Mouse (Mus musculus): ENCODE results near the gene Kcmf1. TPM values are rescaled to one million over a fixed set of nuclear protein-coding genes. Genes with fewer than 3 reads are reported as not detected.
"Not testable (repeated sequence)": the region's sequence is repeated elsewhere in the genome, so short reads cannot be mapped to it uniquely, and the experiment has no call there.

The Kcmf1 gene
- polyA plus RNA-seq, 1 experiment = 56.7 TPM

DNA sequence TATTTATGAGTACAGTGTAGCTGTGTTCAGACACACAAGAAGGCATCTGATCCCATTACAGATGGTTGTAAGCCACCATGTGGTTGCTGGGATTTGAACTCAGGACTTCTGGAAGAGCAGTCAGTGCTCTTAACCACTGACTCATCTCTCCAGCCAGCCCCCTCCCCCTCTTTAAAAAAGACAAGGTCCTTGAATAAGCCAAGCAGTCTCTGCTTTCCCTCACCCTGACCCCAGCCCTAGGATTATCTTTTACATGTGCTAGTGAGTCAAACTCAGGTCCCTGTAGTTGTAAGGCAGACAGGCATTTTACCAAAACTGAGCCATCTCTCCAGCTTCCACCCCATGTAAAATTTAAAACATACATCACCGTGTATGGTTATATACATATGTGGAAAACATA, 32.0 kb downstream of the Kcmf1 start:
- Histone ChIP-seq H3K4me3 (ENCODE audit: insufficient read depth, poor library complexity, severe bottlenecking) (no peak overlapping the region), H3K79me3 (ENCODE audit: low read depth) (peaks cover 90% of the 10 kb centered on the region), H3K79me2 (ENCODE audit: control insufficient read depth, insufficient read depth) (peaks cover 100% of the 10 kb centered on the region), H3K36me3 (ENCODE audit: control insufficient read depth, insufficient read depth) (peaks cover 3% of the 10 kb centered on the region), H3ac (ENCODE audit: control insufficient read depth, insufficient read length, low read depth) (no peak overlapping the region), H3K27me3 (ENCODE audit: control insufficient read depth, insufficient read depth, insufficient read length) (no peaks in the 10 kb centered on the region)
- no peak for TF ChIP-seq MAX (IDR thresholded peaks at IDR 0.05)
- no peak for TF ChIP-seq USF1 (IDR thresholded peaks at IDR 0.05; ENCODE audit: low read depth)
- no peak for TF ChIP-seq FOSL1 (IDR thresholded peaks at IDR 0.05; ENCODE audit: insufficient read depth, low read length, poor library complexity, severe bottlenecking)
- no peak for TF ChIP-seq CTCF (IDR thresholded peaks at IDR 0.05; ENCODE audit: control insufficient read depth, insufficient read depth, insufficient read length)
- TF ChIP-seq MYOG (IDR thresholded peaks at IDR 0.05; ENCODE audit: control insufficient read depth, extremely low read depth, insufficient read length) = no peak
- TF ChIP-seq CEBPB (IDR thresholded peaks at IDR 0.05; ENCODE audit: low read depth) = no peak
- TF ChIP-seq MYOD1 (IDR thresholded peaks at IDR 0.05; ENCODE audit: control insufficient read depth, insufficient read length, low read depth) = no peak

DNA sequence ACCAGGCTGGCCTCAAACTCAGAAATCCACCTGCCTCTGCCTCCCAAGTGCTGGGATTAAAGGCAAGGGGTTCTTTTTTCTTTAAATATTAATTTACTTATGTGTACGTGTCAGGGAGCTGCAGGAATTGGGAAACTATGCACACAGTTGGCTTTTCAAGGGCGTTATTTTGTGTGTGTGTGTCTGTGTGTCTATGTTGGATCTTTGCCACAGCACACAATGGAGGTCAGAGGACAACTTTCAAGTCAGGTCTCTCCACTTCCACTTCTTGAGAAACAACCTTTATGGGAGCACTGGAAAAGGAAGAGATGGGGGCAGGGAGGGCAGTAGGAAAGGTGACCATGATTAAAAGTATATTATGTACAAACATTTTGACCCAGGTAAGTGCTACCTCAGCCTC, 33.5 kb downstream of the Kcmf1 start:
- no peak overlapping the region for H3K4me3 ChIP-seq (ENCODE audit: insufficient read depth, poor library complexity, severe bottlenecking)
- H3K79me2 ChIP-seq (ENCODE audit: control insufficient read depth, insufficient read depth) = peaks cover 100% of the 10 kb centered on the region
- TF ChIP-seq CTCF (IDR thresholded peaks at IDR 0.05; ENCODE audit: control insufficient read depth, insufficient read depth, insufficient read length) (no peak), USF1 (IDR thresholded peaks at IDR 0.05; ENCODE audit: low read depth) (no peak), CEBPB (IDR thresholded peaks at IDR 0.05; ENCODE audit: low read depth) (no peak), MYOG (IDR thresholded peaks at IDR 0.05; ENCODE audit: control insufficient read depth, extremely low read depth, insufficient read length) (no peak), MYOD1 (IDR thresholded peaks at IDR 0.05; ENCODE audit: control insufficient read depth, insufficient read length, low read depth) (no peak), FOSL1 (IDR thresholded peaks at IDR 0.05; ENCODE audit: insufficient read depth, low read length, poor library complexity, severe bottlenecking) (no peak), MAX (IDR thresholded peaks at IDR 0.05) (no peak)
- peaks cover 11% of the 10 kb centered on the region for H3K36me3 ChIP-seq (ENCODE audit: control insufficient read depth, insufficient read depth)
- no peak overlapping the region for H3ac ChIP-seq (ENCODE audit: control insufficient read depth, insufficient read length, low read depth)
- H3K27me3 ChIP-seq (ENCODE audit: control insufficient read depth, insufficient read depth, insufficient read length) = no peaks in the 10 kb centered on the region
- H3K79me3 ChIP-seq (ENCODE audit: low read depth) = peaks cover 94% of the 10 kb centered on the region

- Histone ChIP-seq H3K36me3 (ENCODE audit: control insufficient read depth, insufficient read depth) (peaks cover 28% of the 10 kb centered on the region), H3K79me3 (ENCODE audit: low read depth) (peaks cover 74% of the 10 kb centered on the region), H3K79me2 (ENCODE audit: control insufficient read depth, insufficient read depth) (peaks cover 87% of the 10 kb centered on the region)
- H3ac ChIP-seq (ENCODE audit: control insufficient read depth, insufficient read length, low read depth); H3K4me3 ChIP-seq (ENCODE audit: insufficient read depth, poor library complexity, severe bottlenecking); H3K27me3 ChIP-seq (ENCODE audit: control insufficient read depth, insufficient read depth, insufficient read length): not testable (repeated sequence)
These were observed 37.1 kb downstream of the Kcmf1 start for GRCm38 (mm10) chr6:72862686-72863085.

GRCm38 (mm10) chr6:72854256-72854655, 45.5 kb downstream of the Kcmf1 start:
- TF ChIP-seq USF1 (IDR thresholded peaks at IDR 0.05; ENCODE audit: low read depth) (no peak), FOSL1 (IDR thresholded peaks at IDR 0.05; ENCODE audit: insufficient read depth, low read length, poor library complexity, severe bottlenecking) (no peak), MYOG (IDR thresholded peaks at IDR 0.05; ENCODE audit: control insufficient read depth, extremely low read depth, insufficient read length) (no peak), CTCF (IDR thresholded peaks at IDR 0.05; ENCODE audit: control insufficient read depth, insufficient read depth, insufficient read length) (no peak), MAX (IDR thresholded peaks at IDR 0.05) (no peak), CEBPB (IDR thresholded peaks at IDR 0.05; ENCODE audit: low read depth) (no peak)
- no peaks in the 10 kb centered on the region for H3K27me3 ChIP-seq (ENCODE audit: control insufficient read depth, insufficient read depth, insufficient read length)
- H3K79me2 ChIP-seq (ENCODE audit: control insufficient read depth, insufficient read depth) = peaks cover 68% of the 10 kb centered on the region
- no peak overlapping the region for H3ac ChIP-seq (ENCODE audit: control insufficient read depth, insufficient read length, low read depth)
- H3K36me3 ChIP-seq (ENCODE audit: control insufficient read depth, insufficient read depth) = peaks cover 78% of the 10 kb centered on the region
- no peak overlapping the region for H3K4me3 ChIP-seq (ENCODE audit: insufficient read depth, poor library complexity, severe bottlenecking)
- H3K79me3 ChIP-seq (ENCODE audit: low read depth) = peaks cover 31% of the 10 kb centered on the region

DNA sequence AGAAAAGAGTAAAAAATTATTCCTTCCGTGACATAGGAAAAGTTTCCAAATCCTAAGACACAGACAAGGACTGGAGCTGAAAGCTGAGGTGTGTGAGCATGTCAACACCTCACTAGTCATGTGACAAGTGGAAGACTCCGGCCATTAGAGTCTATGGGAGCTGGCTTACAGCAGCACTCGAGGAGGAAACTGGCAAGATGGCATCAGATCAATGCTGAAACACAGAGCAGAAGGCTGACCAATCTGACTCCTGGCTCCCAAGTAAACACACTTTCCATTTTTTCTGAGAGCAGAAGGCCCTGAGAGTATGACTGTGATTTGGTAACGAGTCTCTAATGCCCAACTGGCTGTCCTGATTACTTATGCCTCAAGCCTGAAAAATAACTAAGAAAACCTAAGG, 47.6 kb downstream of the Kcmf1 start:
- Histone ChIP-seq H3K4me3 (ENCODE audit: insufficient read depth, poor library complexity, severe bottlenecking) (no peak overlapping the region), H3K79me2 (ENCODE audit: control insufficient read depth, insufficient read depth) (peaks cover 59% of the 10 kb centered on the region), H3K79me3 (ENCODE audit: low read depth) (peaks cover 22% of the 10 kb centered on the region), H3K27me3 (ENCODE audit: control insufficient read depth, insufficient read depth, insufficient read length) (no peaks in the 10 kb centered on the region), H3K36me3 (ENCODE audit: control insufficient read depth, insufficient read depth) (peaks cover 78% of the 10 kb centered on the region), H3ac (ENCODE audit: control insufficient read depth, insufficient read length, low read depth) (no peak overlapping the region)
- TF ChIP-seq MYOG (IDR thresholded peaks at IDR 0.05; ENCODE audit: control insufficient read depth, extremely low read depth, insufficient read length) (no peak), USF1 (IDR thresholded peaks at IDR 0.05; ENCODE audit: low read depth) (no peak), CEBPB (IDR thresholded peaks at IDR 0.05; ENCODE audit: low read depth) (no peak), CTCF (IDR thresholded peaks at IDR 0.05; ENCODE audit: control insufficient read depth, insufficient read depth, insufficient read length) (no peak), MAX (IDR thresholded peaks at IDR 0.05) (no peak), MYOD1 (IDR thresholded peaks at IDR 0.05; ENCODE audit: control insufficient read depth, insufficient read length, low read depth) (no peak)

DNA sequence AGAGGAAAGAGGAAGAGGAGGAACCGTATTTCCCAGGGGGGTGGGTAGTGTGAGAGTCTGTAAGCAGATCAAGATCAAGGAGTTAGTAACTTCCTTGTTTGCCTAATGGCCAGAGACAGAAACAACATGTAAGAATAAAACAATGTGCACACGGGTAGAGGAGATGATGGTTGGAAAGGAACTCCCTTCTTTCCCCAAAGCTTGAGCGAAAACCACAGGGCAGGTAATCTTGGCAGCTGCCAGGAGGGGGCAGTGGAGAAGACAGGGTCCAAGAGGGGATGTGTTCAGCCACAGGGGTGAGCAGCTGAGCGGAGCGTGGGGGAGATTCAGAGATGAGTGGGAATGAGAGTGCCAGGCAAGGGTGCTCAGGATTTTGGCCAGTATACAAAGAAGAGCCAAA, 48.1 kb downstream of the Kcmf1 start:
- peaks cover 17% of the 10 kb centered on the region for H3K79me3 ChIP-seq (ENCODE audit: low read depth)
- peaks cover 54% of the 10 kb centered on the region for H3K79me2 ChIP-seq (ENCODE audit: control insufficient read depth, insufficient read depth)
- H3K27me3 ChIP-seq (ENCODE audit: control insufficient read depth, insufficient read depth, insufficient read length) = no peaks in the 10 kb centered on the region
- H3K4me3 ChIP-seq (ENCODE audit: insufficient read depth, poor library complexity, severe bottlenecking) = no peak overlapping the region
- no peak overlapping the region for H3ac ChIP-seq (ENCODE audit: control insufficient read depth, insufficient read length, low read depth)
- H3K36me3 ChIP-seq (ENCODE audit: control insufficient read depth, insufficient read depth) = peaks cover 78% of the 10 kb centered on the region
- no peak for TF ChIP-seq CEBPB (IDR thresholded peaks at IDR 0.05; ENCODE audit: low read depth)
- no peak for TF ChIP-seq MAX (IDR thresholded peaks at IDR 0.05)
- TF ChIP-seq CTCF (IDR thresholded peaks at IDR 0.05; ENCODE audit: control insufficient read depth, insufficient read depth, insufficient read length) = peak; percentile 36
